Mouse (Mus musculus): ENCODE measurements around the gene Cpvl.

DNA sequence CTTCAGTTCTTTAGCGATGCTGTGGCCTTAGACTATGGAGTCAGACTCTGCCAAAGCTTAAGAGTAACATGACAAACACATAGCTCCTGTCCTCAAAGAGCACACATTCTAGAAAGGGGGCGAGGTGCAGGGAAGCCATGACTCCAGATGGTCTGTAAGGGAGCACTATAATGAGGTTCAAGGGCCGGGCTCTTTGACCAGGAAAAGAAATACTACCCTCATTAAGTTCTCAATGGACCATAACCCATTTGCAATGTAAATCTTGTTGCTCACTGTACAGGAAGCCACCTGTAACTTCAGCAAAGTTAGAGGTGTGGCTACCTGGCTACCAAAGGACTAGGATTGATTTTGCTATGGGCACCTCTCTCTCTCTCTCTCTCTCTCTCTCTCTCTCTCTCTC is 8.8 kb upstream of the Cpvl start:
- TF ChIP-seq CTCF (IDR thresholded peaks at IDR 0.05) (no peak), EP300 (IDR thresholded peaks at IDR 0.05; ENCODE audit: insufficient read depth, low read depth, low read length) (no peak)
